Mouse (Mus musculus): Measurements from ENCODE around the gene Atp7b. TPM values are rescaled to one million over a fixed set of nuclear protein-coding genes. Genes with fewer than 3 reads are reported as not detected.

The Atp7b gene
- polyA plus RNA-seq, 1 experiment from 2014 or later: 0.96 TPM

- Histone ChIP-seq H3K27ac (no peak overlapping the region), H3K4me2 (no peak overlapping the region), H3K4me1 (peaks cover 5% of the 10 kb centered on the region; the same call in 1 of the 2 replicates), H3K27me3 (peaks cover 31% of the 10 kb centered on the region), H3K9ac (no peak overlapping the region), H3K9me3 (replicated peaks) (no peaks in the 10 kb centered on the region), H3K4me3 (replicated peaks) (no peak overlapping the region), H3K36me3 (no peaks in the 10 kb centered on the region)
- 83% methylated on average over 12 of the region's 12 CpGs for WGBS
- no peak for ATAC-seq (replicated peaks; ENCODE audit: low FRiP score)
These were observed 5.2 kb downstream of the Atp7b start for GRCm38 (mm10) chr8:22054674-22055491.

GRCm38 (mm10) chr8:22047699-22048464, 12.2 kb downstream of the Atp7b start:
- ATAC-seq (replicated peaks; ENCODE audit: low FRiP score): peak; percentile 56; the same call in 1 of the 2 replicates
- Histone ChIP-seq H3K4me3 (replicated peaks) (no peak overlapping the region), H3K9ac (no peak overlapping the region), H3K27me3 (no peaks in the 10 kb centered on the region), H3K4me1 (no peaks in the 10 kb centered on the region), H3K27ac (no peak overlapping the region), H3K4me2 (no peak overlapping the region), H3K9me3 (replicated peaks) (no peaks in the 10 kb centered on the region), H3K36me3 (no peaks in the 10 kb centered on the region)
- 52% methylated on average over 2 of the region's 2 CpGs for WGBS

DNA sequence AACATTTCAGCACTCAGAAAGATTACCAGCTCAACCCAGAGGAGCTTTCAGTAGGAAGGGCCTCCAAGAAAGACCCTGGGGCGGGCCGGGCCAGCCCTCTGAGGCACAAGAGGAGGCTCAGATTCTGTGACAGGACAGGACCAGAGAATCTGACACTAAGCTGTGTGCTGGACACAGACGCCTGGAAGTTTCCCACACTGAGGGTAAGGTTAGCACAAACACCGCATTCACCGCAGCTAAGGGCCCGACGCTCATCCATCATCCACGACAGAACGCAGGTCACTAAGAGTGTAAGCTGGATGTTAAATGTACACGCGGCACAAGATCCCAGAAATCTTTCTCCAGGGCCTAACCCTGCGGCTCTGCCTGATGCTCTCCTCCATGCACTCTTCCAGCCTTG, 16.4 kb downstream of the Atp7b start:
- no peak overlapping the region for H3K27ac ChIP-seq
- H3K4me2 ChIP-seq: no peak overlapping the region
- peaks cover 9% of the 10 kb centered on the region; the same call in 1 of the 2 replicates for H3K27me3 ChIP-seq
- WGBS: 31% methylated on average over 12 of the region's 12 CpGs
- no peak for ATAC-seq (replicated peaks; ENCODE audit: low FRiP score)
- H3K9ac ChIP-seq: no peak overlapping the region
- no peak overlapping the region for H3K4me3 ChIP-seq (replicated peaks)
- no peaks in the 10 kb centered on the region for H3K9me3 ChIP-seq (replicated peaks)
- peaks cover 3% of the 10 kb centered on the region; the same call in 1 of the 2 replicates for H3K4me1 ChIP-seq
- H3K36me3 ChIP-seq: no peaks in the 10 kb centered on the region

GRCm38 (mm10) chr8:22042515-22042914, 17.6 kb downstream of the Atp7b start:
- H3K9me3 ChIP-seq (replicated peaks): no peaks in the 10 kb centered on the region
- H3K36me3 ChIP-seq: no peaks in the 10 kb centered on the region
- H3K9ac ChIP-seq: no peak overlapping the region
- peaks cover 9% of the 10 kb centered on the region; the same call in 1 of the 2 replicates for H3K27me3 ChIP-seq
- no peak for ATAC-seq (replicated peaks; ENCODE audit: low FRiP score)
- no peak overlapping the region for H3K27ac ChIP-seq
- H3K4me3 ChIP-seq (replicated peaks): no peak overlapping the region
- H3K4me1 ChIP-seq: peaks cover 3% of the 10 kb centered on the region; the same call in 1 of the 2 replicates
- no peak overlapping the region for H3K4me2 ChIP-seq
- WGBS: 80% methylated on average over 3 of the region's 3 CpGs

DNA sequence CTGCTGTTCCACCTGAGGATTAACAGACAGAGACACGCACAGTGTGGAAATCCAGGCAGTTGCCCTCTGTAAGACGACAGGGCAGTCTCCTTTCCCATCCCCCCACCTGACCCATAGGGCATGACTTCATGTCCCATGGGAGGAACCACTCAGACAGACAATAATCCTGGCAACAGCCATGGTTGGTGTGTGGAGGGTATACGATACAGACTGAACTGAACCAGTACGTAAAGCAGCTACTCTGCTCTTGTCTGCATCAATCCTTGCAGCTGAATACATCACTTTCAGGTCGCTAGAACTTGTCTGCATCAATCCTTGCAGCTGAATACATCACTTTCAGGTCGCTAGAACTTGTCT, 20.0 kb downstream of the Atp7b start:
- H3K4me2 ChIP-seq: no peak overlapping the region
- peaks cover 9% of the 10 kb centered on the region; the same call in 1 of the 2 replicates for H3K27me3 ChIP-seq
- no peak overlapping the region for H3K9ac ChIP-seq
- H3K27ac ChIP-seq: no peak overlapping the region
- H3K36me3 ChIP-seq: no peaks in the 10 kb centered on the region
- H3K4me3 ChIP-seq (replicated peaks): no peak overlapping the region
- 54% methylated on average over 6 of the region's 6 CpGs for WGBS
- ATAC-seq (replicated peaks; ENCODE audit: low FRiP score): no peak
- H3K4me1 ChIP-seq: peaks cover 3% of the 10 kb centered on the region; the same call in 1 of the 2 replicates
- H3K9me3 ChIP-seq (replicated peaks): no peaks in the 10 kb centered on the region

DNA sequence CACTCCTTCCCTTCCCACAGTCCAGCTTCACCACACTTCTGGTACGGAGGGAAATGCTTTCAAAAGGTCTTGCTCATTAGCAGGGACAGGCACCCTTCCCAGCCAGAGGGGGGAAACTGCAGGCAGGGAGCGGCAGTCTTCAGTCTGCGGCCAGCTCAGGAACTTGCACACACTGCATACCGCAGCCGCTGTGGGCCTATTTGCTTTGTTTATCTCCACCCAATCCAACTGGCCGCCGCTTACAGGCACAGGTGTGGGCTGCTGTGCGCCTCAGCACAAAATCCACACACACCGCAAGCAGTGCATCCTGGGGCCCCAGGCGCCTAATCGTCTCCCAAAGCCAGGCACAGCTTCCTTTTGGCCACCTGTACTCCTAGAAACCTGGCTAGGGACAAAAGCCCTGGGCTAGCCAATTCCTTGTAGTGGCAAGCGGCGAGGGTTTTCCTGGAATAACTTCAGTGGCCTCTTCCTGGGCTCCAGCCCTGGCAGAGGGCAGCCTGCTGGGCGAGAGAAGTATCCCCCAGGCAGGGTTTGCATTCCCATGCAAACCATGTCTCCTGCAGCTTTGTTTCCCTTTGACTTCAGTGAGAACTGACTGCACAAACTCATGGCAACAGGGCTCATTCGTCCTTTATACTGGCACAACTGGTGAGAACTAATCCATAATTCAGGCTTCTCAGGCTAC, 20.5 kb downstream of the Atp7b start:
- H3K4me3 ChIP-seq (replicated peaks): no peak overlapping the region
- H3K27me3 ChIP-seq: peaks cover 9% of the 10 kb centered on the region; the same call in 1 of the 2 replicates
- H3K4me2 ChIP-seq: no peak overlapping the region
- no peak for ATAC-seq (replicated peaks; ENCODE audit: low FRiP score)
- H3K9ac ChIP-seq: no peak overlapping the region
- WGBS: 18% methylated on average over 15 of the region's 15 CpGs
- H3K27ac ChIP-seq: no peak overlapping the region
- no peaks in the 10 kb centered on the region for H3K36me3 ChIP-seq
- no peaks in the 10 kb centered on the region for H3K9me3 ChIP-seq (replicated peaks)
- H3K4me1 ChIP-seq: peaks cover 3% of the 10 kb centered on the region; the same call in 1 of the 2 replicates

DNA sequence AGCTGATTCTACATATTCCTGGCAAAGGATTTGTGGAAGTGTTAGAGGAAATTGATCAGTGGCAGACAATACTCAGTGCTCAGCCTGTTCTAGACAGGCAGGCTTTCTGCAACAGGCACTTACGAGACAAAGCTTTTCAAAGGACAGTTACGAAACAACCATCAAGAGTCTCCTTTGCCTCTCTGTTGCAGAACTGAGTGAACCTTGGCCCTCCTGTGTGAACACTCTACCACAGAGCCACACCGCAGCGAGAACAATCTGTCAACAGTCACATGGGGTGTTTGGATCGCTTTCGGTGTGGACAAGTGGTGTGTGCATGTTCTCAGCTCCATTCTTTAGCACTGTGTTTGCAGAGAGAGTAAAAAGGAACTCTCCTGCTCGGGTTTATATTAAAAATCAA, 23.1 kb downstream of the Atp7b start:
- 77% methylated on average over 7 of the region's 7 CpGs for WGBS
- no peak overlapping the region for H3K4me3 ChIP-seq (replicated peaks)
- no peak for ATAC-seq (replicated peaks; ENCODE audit: low FRiP score)
- no peaks in the 10 kb centered on the region for H3K9me3 ChIP-seq (replicated peaks)
- H3K27me3 ChIP-seq: peaks cover 9% of the 10 kb centered on the region; the same call in 1 of the 2 replicates
- peaks cover 3% of the 10 kb centered on the region; the same call in 1 of the 2 replicates for H3K4me1 ChIP-seq
- no peak overlapping the region for H3K9ac ChIP-seq
- no peak overlapping the region for H3K4me2 ChIP-seq
- no peak overlapping the region for H3K27ac ChIP-seq
- H3K36me3 ChIP-seq: no peaks in the 10 kb centered on the region

GRCm38 (mm10) chr8:22036137-22036536, 24.0 kb downstream of the Atp7b start:
- H3K4me3 ChIP-seq (replicated peaks): no peak overlapping the region
- no peak for ATAC-seq (replicated peaks; ENCODE audit: low FRiP score)
- 94% methylated on average over 9 of the region's 9 CpGs for WGBS
- H3K4me1 ChIP-seq: peaks cover 3% of the 10 kb centered on the region; the same call in 1 of the 2 replicates
- H3K36me3 ChIP-seq: no peaks in the 10 kb centered on the region
- no peak overlapping the region for H3K27ac ChIP-seq
- H3K4me2 ChIP-seq: no peak overlapping the region
- H3K27me3 ChIP-seq: peaks cover 9% of the 10 kb centered on the region; the same call in 1 of the 2 replicates
- no peak overlapping the region for H3K9ac ChIP-seq
- H3K9me3 ChIP-seq (replicated peaks): no peaks in the 10 kb centered on the region

DNA sequence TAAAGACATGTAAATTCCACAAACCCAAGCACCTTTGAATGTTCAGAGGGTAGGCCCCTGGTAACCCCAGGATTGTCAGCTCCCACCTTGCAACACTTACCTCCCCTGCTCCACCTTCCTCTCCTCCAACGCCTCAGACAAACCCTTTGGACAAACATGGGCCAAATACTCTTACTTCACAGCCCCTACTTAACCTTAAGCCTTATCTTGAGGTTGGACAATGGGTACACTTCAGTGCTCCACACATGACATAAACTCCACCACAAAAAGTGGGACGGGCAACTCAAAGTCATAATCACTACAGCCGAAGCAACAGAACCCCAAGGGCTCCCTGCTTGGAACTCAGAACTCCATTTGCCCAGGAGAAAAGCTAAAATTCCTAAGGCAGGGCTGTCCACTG, 29.1 kb downstream of the Atp7b start:
- no peak overlapping the region for H3K27ac ChIP-seq
- H3K4me1 ChIP-seq: no peaks in the 10 kb centered on the region
- no peak overlapping the region for H3K4me3 ChIP-seq (replicated peaks)
- 88% methylated on average over 3 of the region's 3 CpGs for WGBS
- no peak for ATAC-seq (replicated peaks; ENCODE audit: low FRiP score)
- H3K36me3 ChIP-seq: no peaks in the 10 kb centered on the region
- H3K4me2 ChIP-seq: no peak overlapping the region
- H3K27me3 ChIP-seq: no peaks in the 10 kb centered on the region
- H3K9ac ChIP-seq: no peak overlapping the region
- H3K9me3 ChIP-seq (replicated peaks): no peaks in the 10 kb centered on the region

DNA sequence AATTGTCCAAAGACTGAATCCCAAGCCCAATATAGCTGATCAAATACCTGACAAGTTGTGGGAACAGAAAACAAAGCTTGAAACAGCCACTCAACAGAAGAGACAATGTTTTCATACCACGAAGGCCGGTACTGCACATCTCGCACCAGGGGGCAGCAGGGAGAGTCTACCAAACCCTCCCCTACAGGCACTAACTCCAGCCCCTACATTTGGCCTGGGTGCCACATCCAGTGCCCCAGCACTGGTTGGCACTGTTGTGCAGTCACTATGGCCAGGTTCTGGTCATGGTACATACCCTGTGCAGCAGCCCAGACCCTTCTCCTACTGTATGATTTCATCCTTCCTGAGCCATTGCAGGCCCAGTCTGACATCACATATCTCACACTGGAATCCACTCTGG, 31.1 kb downstream of the Atp7b start:
- H3K27ac ChIP-seq: no peak overlapping the region
- H3K9me3 ChIP-seq (replicated peaks): no peaks in the 10 kb centered on the region
- H3K27me3 ChIP-seq: no peaks in the 10 kb centered on the region
- H3K4me1 ChIP-seq: no peaks in the 10 kb centered on the region
- H3K4me3 ChIP-seq (replicated peaks): no peak overlapping the region
- H3K9ac ChIP-seq: no peak overlapping the region
- 87% methylated on average over 3 of the region's 3 CpGs for WGBS
- ATAC-seq (replicated peaks; ENCODE audit: low FRiP score): no peak
- no peaks in the 10 kb centered on the region for H3K36me3 ChIP-seq
- H3K4me2 ChIP-seq: no peak overlapping the region

DNA sequence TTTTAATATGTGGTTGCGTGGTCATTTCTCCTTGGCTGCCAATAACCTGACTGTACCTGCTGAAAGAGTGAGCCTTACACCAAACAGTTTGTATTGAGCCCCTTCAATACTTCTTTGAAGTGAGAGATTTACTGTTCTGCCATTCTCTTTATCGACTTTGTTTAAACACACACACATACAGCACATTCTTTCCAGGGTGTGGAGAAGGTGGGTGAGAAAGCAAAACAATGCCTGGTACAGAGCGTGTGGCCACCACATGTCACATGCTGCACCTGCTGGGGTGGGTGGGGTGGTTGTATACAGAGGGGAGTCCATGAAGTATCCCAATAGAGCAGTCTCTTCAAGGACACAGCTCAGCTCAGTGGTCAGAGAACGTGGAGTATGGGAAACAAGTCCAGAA, 34.9 kb downstream of the Atp7b start:
- WGBS: 74% methylated on average over 4 of the region's 4 CpGs
- Histone ChIP-seq H3K4me2 (no peak overlapping the region), H3K27me3 (no peaks in the 10 kb centered on the region), H3K4me3 (replicated peaks) (no peak overlapping the region), H3K9ac (no peak overlapping the region), H3K9me3 (replicated peaks) (no peaks in the 10 kb centered on the region), H3K36me3 (no peaks in the 10 kb centered on the region), H3K4me1 (no peaks in the 10 kb centered on the region), H3K27ac (no peak overlapping the region)
- ATAC-seq (replicated peaks; ENCODE audit: low FRiP score): no peak

GRCm38 (mm10) chr8:22022244-22022643, 37.9 kb downstream of the Atp7b start:
- Histone ChIP-seq H3K4me2 (no peak overlapping the region), H3K36me3 (no peaks in the 10 kb centered on the region), H3K4me3 (replicated peaks) (no peak overlapping the region), H3K27ac (no peak overlapping the region), H3K9me3 (replicated peaks) (no peaks in the 10 kb centered on the region), H3K4me1 (no peaks in the 10 kb centered on the region), H3K27me3 (no peaks in the 10 kb centered on the region), H3K9ac (no peak overlapping the region)
- ATAC-seq (replicated peaks; ENCODE audit: low FRiP score): no peak
- WGBS: 58% methylated on average over 7 of the region's 7 CpGs
